Mouse (Mus musculus): ENCODE results near the gene Lcor. TPM values are rescaled to one million over a fixed set of nuclear protein-coding genes. Genes with fewer than 3 reads are reported as not detected.
A peak's percentile ranks its signal among the peaks of the same experiment; 100 is the strongest.

Lcor gene
- polyA plus RNA-seq (2012; rRNA removed): 3.4 and 3.5 TPM in 2 replicates

GRCm38 (mm10) chr19:41482190-41482908 lies at the start of gene Lcor:
Gene Lcor, plus strand, starts transcription at chr19:41482637.
- Histone ChIP-seq H3K4me1 (ENCODE audit: control insufficient read depth, insufficient read depth, low read length) (peaks cover 7% of the 10 kb centered on the region; the same call in 1 of the 2 replicates), H3K4me3 (ENCODE audit: insufficient read depth, low read length) (peak within 1 kb of the TSS; percentile 97), H3K27ac (ENCODE audit: insufficient read depth, low read length) (peak within 1 kb of the TSS; percentile 100)
- TF ChIP-seq POLR2A (IDR thresholded peaks at IDR 0.05; ENCODE audit: extremely low read depth, insufficient read depth, low read length) (peak; percentile 75; the same call in 1 of the 2 replicates), CTCF (IDR thresholded peaks at IDR 0.05; ENCODE audit: extremely low read depth, insufficient read depth, low read length) (no peak)

- no peak overlapping the region for H3K27ac ChIP-seq (ENCODE audit: insufficient read depth, low read length)
- H3K4me3 ChIP-seq (ENCODE audit: insufficient read depth, low read length): no peak overlapping the region
- H3K4me1 ChIP-seq (ENCODE audit: control insufficient read depth, insufficient read depth, low read length): no peaks in the 10 kb centered on the region
- no peak for TF ChIP-seq CTCF (IDR thresholded peaks at IDR 0.05; ENCODE audit: extremely low read depth, insufficient read depth, low read length)
- no peak for TF ChIP-seq POLR2A (IDR thresholded peaks at IDR 0.05; ENCODE audit: extremely low read depth, insufficient read depth, low read length)
These were observed 47.1 kb upstream of the Lcor start for GRCm38 (mm10) chr19:41435366-41435765.

GRCm38 (mm10) chr19:41436461-41436860 lies 46.0 kb upstream of the Lcor start:
- no peak overlapping the region for H3K27ac ChIP-seq (ENCODE audit: insufficient read depth, low read length)
- TF ChIP-seq POLR2A (IDR thresholded peaks at IDR 0.05; ENCODE audit: extremely low read depth, insufficient read depth, low read length): no peak
- no peak for TF ChIP-seq CTCF (IDR thresholded peaks at IDR 0.05; ENCODE audit: extremely low read depth, insufficient read depth, low read length)
- H3K4me1 ChIP-seq (ENCODE audit: control insufficient read depth, insufficient read depth, low read length): no peaks in the 10 kb centered on the region
- no peak overlapping the region for H3K4me3 ChIP-seq (ENCODE audit: insufficient read depth, low read length)

- H3K4me3 ChIP-seq (ENCODE audit: insufficient read depth, low read length): no peak overlapping the region
- no peak overlapping the region for H3K27ac ChIP-seq (ENCODE audit: insufficient read depth, low read length)
- no peak for TF ChIP-seq CTCF (IDR thresholded peaks at IDR 0.05; ENCODE audit: extremely low read depth, insufficient read depth, low read length)
- TF ChIP-seq POLR2A (IDR thresholded peaks at IDR 0.05; ENCODE audit: extremely low read depth, insufficient read depth, low read length): no peak
- no peaks in the 10 kb centered on the region for H3K4me1 ChIP-seq (ENCODE audit: control insufficient read depth, insufficient read depth, low read length)
These were observed 43.5 kb upstream of the Lcor start for GRCm38 (mm10) chr19:41438953-41439352.

GRCm38 (mm10) chr19:41441446-41441845 lies 41.0 kb upstream of the Lcor start:
- H3K27ac ChIP-seq (ENCODE audit: insufficient read depth, low read length): no peak overlapping the region
- H3K4me3 ChIP-seq (ENCODE audit: insufficient read depth, low read length): no peak overlapping the region
- H3K4me1 ChIP-seq (ENCODE audit: control insufficient read depth, insufficient read depth, low read length): no peaks in the 10 kb centered on the region
- no peak for TF ChIP-seq POLR2A (IDR thresholded peaks at IDR 0.05; ENCODE audit: extremely low read depth, insufficient read depth, low read length)
- TF ChIP-seq CTCF (IDR thresholded peaks at IDR 0.05; ENCODE audit: extremely low read depth, insufficient read depth, low read length): no peak

- H3K4me1 ChIP-seq (ENCODE audit: control insufficient read depth, insufficient read depth, low read length): no peaks in the 10 kb centered on the region
- H3K27ac ChIP-seq (ENCODE audit: insufficient read depth, low read length): no peak overlapping the region
These were observed 40.4 kb upstream of the Lcor start for GRCm38 (mm10) chr19:41441911-41442607.

GRCm38 (mm10) chr19:41442608-41442969 lies 39.8 kb upstream of the Lcor start:
- no peaks in the 10 kb centered on the region for H3K4me1 ChIP-seq (ENCODE audit: control insufficient read depth, insufficient read depth, low read length)
- no peak for TF ChIP-seq POLR2A (IDR thresholded peaks at IDR 0.05; ENCODE audit: extremely low read depth, insufficient read depth, low read length)
- peak; percentile 63 for TF ChIP-seq CTCF (IDR thresholded peaks at IDR 0.05; ENCODE audit: extremely low read depth, insufficient read depth, low read length)
- H3K27ac ChIP-seq (ENCODE audit: insufficient read depth, low read length): no peak overlapping the region
- peak overlapping the region; percentile 33; the same call in 1 of the 2 replicates for H3K4me3 ChIP-seq (ENCODE audit: insufficient read depth, low read length)

More at GRCm38 (mm10) chr19:41441911-41442607, 40.4 kb upstream of the Lcor start:
- TF ChIP-seq CTCF (IDR thresholded peaks at IDR 0.05; ENCODE audit: extremely low read depth, insufficient read depth, low read length) (no peak), POLR2A (IDR thresholded peaks at IDR 0.05; ENCODE audit: extremely low read depth, insufficient read depth, low read length) (no peak)
- H3K4me3 ChIP-seq (ENCODE audit: insufficient read depth, low read length): peak overlapping the region; percentile 33

GRCm38 (mm10) chr19:41444491-41444890 lies 37.9 kb upstream of the Lcor start:
- Histone ChIP-seq H3K27ac (ENCODE audit: insufficient read depth, low read length) (no peak overlapping the region), H3K4me1 (ENCODE audit: control insufficient read depth, insufficient read depth, low read length) (no peaks in the 10 kb centered on the region), H3K4me3 (ENCODE audit: insufficient read depth, low read length) (no peak overlapping the region)
- TF ChIP-seq CTCF (IDR thresholded peaks at IDR 0.05; ENCODE audit: extremely low read depth, insufficient read depth, low read length): no peak
- TF ChIP-seq POLR2A (IDR thresholded peaks at IDR 0.05; ENCODE audit: extremely low read depth, insufficient read depth, low read length): no peak

GRCm38 (mm10) chr19:41445013-41445610 lies 37.3 kb upstream of the Lcor start:
- H3K4me3 ChIP-seq (ENCODE audit: insufficient read depth, low read length): no peak overlapping the region
- H3K4me1 ChIP-seq (ENCODE audit: control insufficient read depth, insufficient read depth, low read length): no peaks in the 10 kb centered on the region
- TF ChIP-seq POLR2A (IDR thresholded peaks at IDR 0.05; ENCODE audit: extremely low read depth, insufficient read depth, low read length) (no peak), CTCF (IDR thresholded peaks at IDR 0.05; ENCODE audit: extremely low read depth, insufficient read depth, low read length) (no peak)
- no peak overlapping the region for H3K27ac ChIP-seq (ENCODE audit: insufficient read depth, low read length)

All from cortical plate, adult 2 months (tissue).